Mouse (Mus musculus) retina, postnatal 1 day (tissue): ENCODE results near the gene Tepsin.

Source experiments
- DNase-seq: peaks from one replicate; pipeline ENCODE4 v3.0.0-alpha.2; 2012

The Tepsin gene

GRCm38 (mm10) chr11:120063326-120063725 lies 35.2 kb downstream of the Tepsin start:
- no peak for DNase-seq

- no peak for DNase-seq
These were observed 37.9 kb downstream of the Tepsin start for GRCm38 (mm10) chr11:120060634-120061033.

GRCm38 (mm10) chr11:120055953-120056732 lies 42.4 kb downstream of the Tepsin start:
- DNase-seq: no peak

- DNase-seq: no peak
These were observed 44.7 kb downstream of the Tepsin start for GRCm38 (mm10) chr11:120053846-120054245.

- no peak for DNase-seq
These were observed 46.3 kb downstream of the Tepsin start for GRCm38 (mm10) chr11:120052274-120052673.

- peak; percentile 53 for DNase-seq
These were observed 47.3 kb downstream of the Tepsin start for GRCm38 (mm10) chr11:120051124-120051811.

GRCm38 (mm10) chr11:120049067-120049466 lies 49.5 kb downstream of the Tepsin start:
- DNase-seq: no peak

GRCm38 (mm10) chr11:120048252-120048556 lies 50.3 kb downstream of the Tepsin start:
- DNase-seq: peak; percentile 81

GRCm38 (mm10) chr11:120047531-120048251 lies 50.8 kb downstream of the Tepsin start:
- no peak for DNase-seq

GRCm38 (mm10) chr11:120046553-120047191 lies 51.9 kb downstream of the Tepsin start, which contains the start of gene Aatk:
Aatk (minus strand) TSS chr11:120047167.
- DNase-seq: peak; percentile 60

- DNase-seq: peak; percentile 81
These were observed 52.5 kb downstream of the Tepsin start for GRCm38 (mm10) chr11:120045839-120046552.

- DNase-seq: no peak
These were observed 53.2 kb downstream of the Tepsin start for GRCm38 (mm10) chr11:120045341-120045740.

GRCm38 (mm10) chr11:120042141-120042838 lies 56.2 kb downstream of the Tepsin start:
- no peak for DNase-seq

- peak; percentile 65 for DNase-seq
These were observed 57.1 kb downstream of the Tepsin start for GRCm38 (mm10) chr11:120041191-120042123.
